Mouse (Mus musculus) right cerebral cortex, postnatal 10 days (tissue): ENCODE data around the gene Vangl2.

Source experiments
- DNase-seq, 2 experiments: peaks; one replicate each; pipeline ENCODE4 v3.0.0; 2021; ENCODE audit warnings: low spot score in 2 of 2

Vangl2 gene

GRCm38 (mm10) chr1:171966054-171966790 is 62.0 kb downstream of the Vangl2 start:
- DNase-seq, result no peak

GRCm38 (mm10) chr1:171963613-171964012 is 64.6 kb downstream of the Vangl2 start:
- DNase-seq, result no peak

GRCm38 (mm10) chr1:171961704-171962103 is 66.5 kb downstream of the Vangl2 start:
- no peak for DNase-seq

GRCm38 (mm10) chr1:171960726-171961125 is 67.5 kb downstream of the Vangl2 start:
- no peak for DNase-seq

GRCm38 (mm10) chr1:171957411-171957810 is 70.8 kb downstream of the Vangl2 start:
- DNase-seq, result no peak

- DNase-seq, result no peak
Measured at GRCm38 (mm10) chr1:171955071-171955470, 73.2 kb downstream of the Vangl2 start.
